Mouse (Mus musculus) stomach, embryonic 16.5 days (tissue): ENCODE results near the gene AU018091. TPM values are rescaled to one million over a fixed set of nuclear protein-coding genes. Genes with fewer than 3 reads are reported as not detected.

Experiments used
- ATAC-seq: fragments of 200-750 bp; cut with Nextera tagmentation; 2 replicates; pipeline ENCODE4 v1.8.0; 2017; ENCODE audit warnings: moderate number of reproducible peaks, moderate TSS enrichment; ENCODE audit not compliant: insufficient read depth, low FRiP score
- H3K27ac ChIP-seq: fragments of 300-500 bp; sonication (generic); 2 replicates; pipeline ENCODE4 v1.5.1; 2014; ENCODE audit warnings: low read length
- H3K27me3 ChIP-seq: fragments of 300-500 bp; sonication (generic); 2 replicates; pipeline ENCODE4 v1.6.1; 2014; ENCODE audit warnings: low read length, control low read depth, mixed read lengths; ENCODE audit not compliant: control insufficient read depth, insufficient read depth
- H3K36me3 ChIP-seq: fragments of 300-500 bp; sonication (generic); 2 replicates; pipeline ENCODE4 v1.6.1; 2014; ENCODE audit warnings: low read length; ENCODE audit not compliant: control insufficient read depth, insufficient read depth
- H3K4me1 ChIP-seq: fragments of 300-500 bp; sonication (generic); 2 replicates; pipeline ENCODE4 v1.6.1; 2014; ENCODE audit warnings: low read length, control low read depth, mixed read lengths; ENCODE audit not compliant: control insufficient read depth, insufficient read depth
- H3K4me2 ChIP-seq: fragments of 300-500 bp; sonication (generic); 2 replicates; pipeline ENCODE4 v1.6.1; 2014; ENCODE audit warnings: low read depth, low read length, mixed read lengths
- H3K4me3 ChIP-seq: fragments of 300-500 bp; sonication (generic); replicated peaks from 2 replicates; pipeline ENCODE4 v1.5.1; 2014; ENCODE audit warnings: mild to moderate bottlenecking, low read length
- H3K9ac ChIP-seq: fragments of 300-500 bp; sonication (generic); 2 replicates; pipeline ENCODE4 v1.6.1; 2014; ENCODE audit warnings: low read length
- H3K9me3 ChIP-seq: fragments of 300-500 bp; sonication (generic); replicated peaks from 2 replicates; pipeline ENCODE4 v1.6.1; 2016; ENCODE audit warnings: low read length, control low read depth; ENCODE audit not compliant: control insufficient read depth
- WGBS: fragments of 180-500 bp; shearing (Covaris S2); extraction: QIAGEN DNeasy Blood & Tissue Kit; methylation state at CpG from one replicate; pipeline ENCODE4 v1.1.7; 2014; 5-methylcytosine and 5-hydroxymethylcytosine counted together
- polyA plus RNA-seq: library from polyadenylated mRNA; unstranded; fragments of >200 nt; fragmentation: Nextera tagmentation; extraction: Ambion mirVana; gene quantifications from 2 replicates; pipeline ENCODE4 v1.2.1, GENCODE M21; 2015

Gene AU018091
- 0.12 TPM in 1 of 2 replicates, not detected in the other for polyA plus RNA-seq

- Histone ChIP-seq H3K27ac (no peak within 1 kb of the TSS), H3K4me1 (no peaks in the 10 kb centered on the region), H3K27me3 (no peaks in the 10 kb centered on the region), H3K9ac (no peak within 1 kb of the TSS), H3K4me3 (no peak within 1 kb of the TSS), H3K36me3 (no peaks in the 10 kb centered on the region), H3K9me3 (no peaks in the 10 kb centered on the region), H3K4me2 (no peak within 1 kb of the TSS)
- no peak for ATAC-seq
- 51% methylated on average over 3 of the region's 3 CpGs for WGBS
These were observed at the start of gene AU018091 for GRCm38 (mm10) chr7:3168925-3169324. TSS of gene AU018091 (minus strand) at chr7:3169203.

- Histone ChIP-seq H3K4me2 (no peak overlapping the region), H3K4me1 (no peaks in the 10 kb centered on the region), H3K27me3 (peaks cover 22% of the 10 kb centered on the region), H3K36me3 (no peaks in the 10 kb centered on the region), H3K9me3 (no peaks in the 10 kb centered on the region), H3K4me3 (no peak overlapping the region), H3K27ac (no peak overlapping the region), H3K9ac (no peak overlapping the region)
- WGBS: 21% methylated on average over 10 of the region's 10 CpGs
- no peak for ATAC-seq
These were observed 48.6 kb upstream of the AU018091 start for GRCm38 (mm10) chr7:3217546-3218056.

- no peaks in the 10 kb centered on the region for H3K36me3 ChIP-seq
- no peak for ATAC-seq
These were observed 47.3 kb upstream of the AU018091 start for GRCm38 (mm10) chr7:3216331-3216730.

GRCm38 (mm10) chr7:3213557-3213956 lies 44.6 kb upstream of the AU018091 start:
- no peak overlapping the region for H3K4me3 ChIP-seq
- WGBS: 32% methylated on average over 3 of the region's 3 CpGs
- H3K27me3 ChIP-seq: peaks cover 8% of the 10 kb centered on the region
- no peaks in the 10 kb centered on the region for H3K9me3 ChIP-seq
- no peak for ATAC-seq
- no peaks in the 10 kb centered on the region for H3K36me3 ChIP-seq
- H3K4me1 ChIP-seq: no peaks in the 10 kb centered on the region
- no peak overlapping the region for H3K27ac ChIP-seq
- H3K4me2 ChIP-seq: no peak overlapping the region
- H3K9ac ChIP-seq: no peak overlapping the region

More at GRCm38 (mm10) chr7:3216331-3216730, 47.3 kb upstream of the AU018091 start:
- peaks cover 22% of the 10 kb centered on the region for H3K27me3 ChIP-seq
- WGBS: 56% methylated on average over 3 of the region's 3 CpGs
- H3K9me3 ChIP-seq: no peaks in the 10 kb centered on the region
- H3K4me3 ChIP-seq: no peak overlapping the region
- H3K27ac ChIP-seq: no peak overlapping the region
- no peaks in the 10 kb centered on the region for H3K4me1 ChIP-seq
- H3K9ac ChIP-seq: no peak overlapping the region
- no peak overlapping the region for H3K4me2 ChIP-seq

GRCm38 (mm10) chr7:3213156-3213555 lies 44.2 kb upstream of the AU018091 start:
- ATAC-seq: no peak
- H3K9ac ChIP-seq: no peak overlapping the region
- H3K4me2 ChIP-seq: no peak overlapping the region
- WGBS: 47% methylated on average over 1 of the region's 1 CpGs
- no peaks in the 10 kb centered on the region for H3K9me3 ChIP-seq
- no peak overlapping the region for H3K27ac ChIP-seq
- H3K27me3 ChIP-seq: peaks cover 6% of the 10 kb centered on the region; the same call in 1 of the 2 replicates
- no peak overlapping the region for H3K4me3 ChIP-seq
- no peaks in the 10 kb centered on the region for H3K4me1 ChIP-seq
- no peaks in the 10 kb centered on the region for H3K36me3 ChIP-seq

- no peak for ATAC-seq
- no peaks in the 10 kb centered on the region for H3K36me3 ChIP-seq
- H3K4me2 ChIP-seq: no peak overlapping the region
- H3K9ac ChIP-seq: no peak overlapping the region
- 74% methylated on average over 12 of the region's 12 CpGs for WGBS
- H3K27ac ChIP-seq: no peak overlapping the region
- no peaks in the 10 kb centered on the region for H3K9me3 ChIP-seq
- no peaks in the 10 kb centered on the region for H3K27me3 ChIP-seq
- no peaks in the 10 kb centered on the region for H3K4me1 ChIP-seq
- H3K4me3 ChIP-seq: no peak overlapping the region
These were observed 43.2 kb upstream of the AU018091 start for GRCm38 (mm10) chr7:3212002-3212790.

GRCm38 (mm10) chr7:3211518-3211917 lies 42.5 kb upstream of the AU018091 start:
- H3K4me3 ChIP-seq: no peak overlapping the region
- H3K4me1 ChIP-seq: no peaks in the 10 kb centered on the region
- H3K27ac ChIP-seq: no peak overlapping the region
- no peak overlapping the region for H3K9ac ChIP-seq
- H3K9me3 ChIP-seq: no peaks in the 10 kb centered on the region
- no peak for ATAC-seq
- H3K36me3 ChIP-seq: no peaks in the 10 kb centered on the region
- no peaks in the 10 kb centered on the region for H3K27me3 ChIP-seq
- 74% methylated on average over 8 of the region's 8 CpGs for WGBS
- H3K4me2 ChIP-seq: no peak overlapping the region

DNA sequence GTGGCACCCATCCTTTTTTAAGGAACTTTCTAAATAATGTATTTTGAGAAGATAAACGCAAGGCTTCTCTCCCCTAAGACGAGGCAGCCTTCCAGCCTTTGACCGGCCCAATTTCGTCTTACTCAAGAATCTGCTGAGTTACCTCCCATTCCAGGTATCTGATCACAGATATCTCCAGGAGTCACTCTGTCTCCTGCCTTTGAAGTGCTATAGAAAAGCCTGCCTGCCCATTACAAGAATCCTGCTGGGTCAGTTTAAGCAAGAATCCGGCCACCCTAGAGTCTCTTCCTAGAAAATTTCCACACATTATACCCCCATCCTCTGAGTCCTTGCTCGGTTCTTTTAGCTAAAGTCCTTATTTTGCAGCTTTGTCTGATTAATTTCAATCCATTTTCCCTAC lies 41.6 kb upstream of the AU018091 start:
- H3K4me1 ChIP-seq: no peaks in the 10 kb centered on the region
- no peak overlapping the region for H3K9ac ChIP-seq
- no peaks in the 10 kb centered on the region for H3K9me3 ChIP-seq
- H3K27ac ChIP-seq: no peak overlapping the region
- no peak overlapping the region for H3K4me3 ChIP-seq
- 47% methylated on average over 6 of the region's 6 CpGs for WGBS
- no peak for ATAC-seq
- H3K36me3 ChIP-seq: no peaks in the 10 kb centered on the region
- no peaks in the 10 kb centered on the region for H3K27me3 ChIP-seq
- H3K4me2 ChIP-seq: no peak overlapping the region

DNA sequence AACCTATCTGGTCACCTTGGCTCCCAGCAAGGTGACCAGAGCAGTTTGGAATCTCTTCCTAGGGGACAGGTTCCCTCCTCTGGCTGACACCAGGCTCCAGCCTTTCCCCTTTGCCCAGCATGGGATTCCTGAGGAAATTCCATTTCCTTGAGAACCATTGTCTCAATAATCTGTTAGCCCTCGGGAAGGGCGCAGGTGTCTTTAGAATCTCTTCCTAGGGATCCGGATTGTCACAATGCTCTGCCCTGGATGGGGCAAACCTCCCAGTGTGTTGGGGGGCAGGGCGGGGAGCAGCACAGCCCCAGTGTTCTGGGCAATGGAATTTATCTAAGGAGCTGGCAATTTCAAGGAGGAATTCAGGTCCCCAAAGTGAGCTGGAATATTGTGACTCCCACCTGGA lies 37.5 kb upstream of the AU018091 start:
- Histone ChIP-seq H3K4me1 (no peaks in the 10 kb centered on the region), H3K9ac (no peak overlapping the region), H3K27me3 (no peaks in the 10 kb centered on the region), H3K4me2 (no peak overlapping the region), H3K9me3 (no peaks in the 10 kb centered on the region), H3K4me3 (no peak overlapping the region), H3K36me3 (no peaks in the 10 kb centered on the region), H3K27ac (no peak overlapping the region)
- WGBS: 25% methylated on average over 4 of the region's 4 CpGs
- no peak for ATAC-seq
